Mouse (Mus musculus) thymus, adult 2 months (tissue): ENCODE results near the gene Cgref1.

Experiments
- CTCF ChIP-seq: fragments of 200-500 bp; IDR thresholded peaks from 2 replicates; pipeline ENCODE4 v1.5.1; 2012; ENCODE audit warnings: mild to moderate bottlenecking, control low read depth, low read length, moderate library complexity, borderline replicate concordance; ENCODE audit not compliant: control insufficient read depth, poor library complexity, insufficient read depth; ENCODE audit errors: extremely low read depth
- POLR2A ChIP-seq: fragments of 200-500 bp; IDR thresholded peaks from 2 replicates; pipeline ENCODE4 v1.6.1; 2012; ENCODE audit warnings: mild to moderate bottlenecking, low read length, control low read depth, moderate library complexity; ENCODE audit not compliant: control insufficient read depth, poor library complexity, insufficient read depth; ENCODE audit errors: extremely low read depth

GRCm38 (mm10) chr5:30923119-30923518 lies 22.3 kb downstream of the Cgref1 start:
- TF ChIP-seq POLR2A (no peak), CTCF (no peak)
